Mouse (Mus musculus): ENCODE measurements around the gene Racgap1. TPM values are rescaled to one million over a fixed set of nuclear protein-coding genes. Genes with fewer than 3 reads are reported as not detected.

Gene Racgap1
- total RNA-seq (2017), result 6.6 and 8.5 TPM in 2 replicates

DNA sequence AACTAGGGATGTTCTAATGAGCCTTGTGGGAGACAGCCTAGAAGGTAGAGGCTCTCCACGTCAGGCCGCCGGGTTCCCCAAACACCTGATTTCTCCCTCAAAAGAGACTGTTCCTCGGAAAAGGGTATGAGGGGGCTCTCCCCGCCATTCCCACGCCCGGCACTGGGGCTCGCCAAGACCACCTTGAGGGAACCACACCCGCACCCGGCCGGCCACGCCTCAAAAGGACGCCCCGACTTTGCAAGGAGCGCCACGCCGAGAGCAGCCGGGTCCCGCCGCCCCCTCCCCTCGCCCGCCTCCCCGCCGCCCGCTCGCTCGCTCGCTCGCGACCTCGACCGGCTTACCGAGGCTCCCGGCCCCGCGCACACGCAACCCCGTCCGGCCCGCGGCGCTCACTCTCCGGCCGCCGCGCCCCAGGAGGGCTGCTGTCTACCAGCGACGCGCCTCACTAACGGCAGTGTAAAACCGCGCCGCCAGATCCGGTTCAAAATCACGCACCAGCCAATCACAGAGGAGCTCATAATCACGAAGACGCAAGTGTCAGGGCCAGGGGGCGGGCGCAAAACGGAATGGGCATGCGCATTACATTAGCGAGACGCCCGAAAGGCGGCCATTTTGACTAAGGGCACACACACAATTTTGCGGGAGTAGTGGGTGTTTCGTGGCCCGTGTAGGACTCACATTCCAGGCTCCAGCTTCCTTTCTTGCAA lies at the start of gene Racgap1:
Gene Racgap1, minus strand, starts transcription at position 494 of the 710 bp plus-strand sequence.
- peak; percentile 98 for ATAC-seq (ENCODE audit: extremely low read depth, insufficient number of reproducible peaks, low FRiP score, poor library complexity, severe bottlenecking)

DNA sequence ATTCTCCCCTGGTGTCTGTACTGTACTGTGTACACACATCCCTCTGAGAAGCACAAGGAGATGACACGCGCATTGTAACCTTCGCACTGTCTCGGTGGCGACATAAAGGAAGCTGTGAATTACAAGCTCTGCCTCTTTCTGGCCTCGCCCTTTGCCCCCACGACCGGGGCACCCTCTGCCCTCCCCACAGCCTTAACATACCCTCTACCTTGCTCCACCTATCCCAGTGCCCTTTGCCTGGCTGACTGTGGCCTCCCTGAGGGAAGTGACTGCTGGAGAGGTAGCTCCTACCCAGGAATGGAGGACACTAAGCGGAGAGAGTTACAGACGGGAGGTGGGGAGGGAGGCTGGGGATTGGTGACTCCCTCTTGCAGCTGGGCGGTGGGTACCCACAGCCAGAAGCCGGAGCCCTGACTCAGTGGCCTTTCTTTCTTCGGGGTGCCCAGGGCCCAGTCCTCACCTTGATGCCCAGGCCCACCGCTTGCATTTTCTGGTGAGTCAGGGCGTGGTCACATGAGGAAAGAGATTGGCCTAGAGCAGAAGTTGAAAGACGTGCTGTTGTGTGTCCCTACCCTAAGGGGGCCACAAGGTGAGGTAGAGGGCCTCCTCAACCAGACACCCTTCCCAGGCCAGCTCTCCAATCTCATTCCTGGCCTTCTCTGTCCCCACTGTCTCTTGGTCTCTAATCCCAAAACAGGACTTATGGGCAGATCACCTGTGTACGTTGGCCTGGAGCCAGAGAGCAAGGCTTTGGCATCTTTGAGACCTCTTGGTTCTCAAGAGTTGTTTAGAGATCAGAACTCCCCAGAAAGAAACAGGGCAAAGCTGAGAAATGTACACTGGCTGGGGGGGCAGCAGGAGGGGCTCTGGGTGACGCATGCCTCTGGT lies 49.0 kb upstream of the Racgap1 start:
- no peak for ATAC-seq (ENCODE audit: extremely low read depth, insufficient number of reproducible peaks, low FRiP score, poor library complexity, severe bottlenecking)

DNA sequence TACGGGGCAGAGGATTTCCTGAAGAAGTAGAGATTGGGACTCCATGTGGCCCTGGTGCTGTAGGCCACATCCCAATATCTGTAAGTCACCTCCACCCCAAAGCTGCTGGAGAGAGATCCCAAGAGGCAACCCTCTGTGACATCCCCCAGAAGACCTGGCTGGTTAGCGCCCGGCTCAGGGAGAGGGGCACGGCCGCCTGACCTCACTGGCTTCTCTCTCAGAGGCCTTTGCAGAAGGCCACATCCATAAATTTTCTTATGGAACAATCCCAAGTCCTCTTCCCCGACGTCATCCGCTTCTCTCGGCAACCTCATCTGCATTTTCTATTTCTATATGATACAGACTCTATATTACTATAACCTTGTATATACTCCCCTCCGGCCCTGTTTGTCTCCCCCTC lies 48.3 kb upstream of the Racgap1 start:
- ATAC-seq (ENCODE audit: extremely low read depth, insufficient number of reproducible peaks, low FRiP score, poor library complexity, severe bottlenecking), result no peak

- no peak for ATAC-seq (ENCODE audit: extremely low read depth, insufficient number of reproducible peaks, low FRiP score, poor library complexity, severe bottlenecking)
Observed at GRCm38 (mm10) chr15:99698533-99699085, 47.2 kb upstream of the Racgap1 start.

DNA sequence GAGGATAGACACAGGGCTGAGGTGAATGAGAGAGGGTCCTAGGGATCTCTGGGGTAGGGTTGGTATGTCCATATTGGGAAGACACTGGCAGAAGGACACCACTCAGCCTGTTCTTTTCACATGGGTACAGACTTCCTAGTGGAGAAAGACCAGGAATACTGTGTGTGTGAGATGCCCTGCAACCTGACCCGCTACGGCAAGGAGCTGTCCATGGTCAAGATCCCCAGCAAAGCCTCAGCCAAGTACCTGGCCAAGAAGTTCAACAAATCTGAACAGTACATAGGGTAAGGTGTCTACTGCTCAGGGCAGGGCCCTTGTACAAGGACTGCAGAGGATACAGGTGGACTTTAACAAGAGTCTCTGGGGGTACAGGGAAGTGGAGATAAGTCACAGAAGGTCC lies 45.9 kb upstream of the Racgap1 start:
- no peak for ATAC-seq (ENCODE audit: extremely low read depth, insufficient number of reproducible peaks, low FRiP score, poor library complexity, severe bottlenecking)

GRCm38 (mm10) chr15:99691976-99692375 lies 40.5 kb upstream of the Racgap1 start:
- ATAC-seq (ENCODE audit: extremely low read depth, insufficient number of reproducible peaks, low FRiP score, poor library complexity, severe bottlenecking), result no peak

GRCm38 (mm10) chr15:99690924-99691323 lies 39.5 kb upstream of the Racgap1 start:
- ATAC-seq (ENCODE audit: extremely low read depth, insufficient number of reproducible peaks, low FRiP score, poor library complexity, severe bottlenecking), result no peak

- ATAC-seq (ENCODE audit: extremely low read depth, insufficient number of reproducible peaks, low FRiP score, poor library complexity, severe bottlenecking), result peak; percentile 73
Observed at GRCm38 (mm10) chr15:99688712-99689111, 37.3 kb upstream of the Racgap1 start.

- no peak for ATAC-seq (ENCODE audit: extremely low read depth, insufficient number of reproducible peaks, low FRiP score, poor library complexity, severe bottlenecking)
Observed at GRCm38 (mm10) chr15:99684156-99684555, 32.7 kb upstream of the Racgap1 start.

- ATAC-seq (ENCODE audit: extremely low read depth, insufficient number of reproducible peaks, low FRiP score, poor library complexity, severe bottlenecking), result no peak
Observed at GRCm38 (mm10) chr15:99682880-99683279, 31.4 kb upstream of the Racgap1 start.

DNA sequence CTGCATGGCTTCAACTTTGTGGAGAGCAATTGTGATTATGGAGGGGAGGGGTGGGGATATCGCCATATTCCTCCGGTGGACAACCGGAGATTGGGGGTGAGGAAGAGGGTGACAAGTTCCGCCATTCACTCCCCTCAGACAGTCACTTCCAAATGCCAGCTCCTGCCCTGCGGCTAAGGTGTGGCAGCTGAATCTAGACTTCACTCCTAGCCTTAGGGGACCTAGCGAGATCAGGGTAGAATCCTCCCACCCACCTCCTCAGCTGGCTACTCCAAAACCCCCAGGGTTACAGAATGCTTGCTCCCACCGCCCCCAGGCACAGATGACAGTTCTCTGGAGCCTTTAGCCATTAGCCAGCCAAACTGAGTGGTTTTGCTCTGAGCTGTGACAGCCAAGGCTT lies 27.6 kb upstream of the Racgap1 start:
- ATAC-seq (ENCODE audit: extremely low read depth, insufficient number of reproducible peaks, low FRiP score, poor library complexity, severe bottlenecking), result no peak

GRCm38 (mm10) chr15:99678063-99678800 lies 26.8 kb upstream of the Racgap1 start:
- ATAC-seq (ENCODE audit: extremely low read depth, insufficient number of reproducible peaks, low FRiP score, poor library complexity, severe bottlenecking), result no peak

DNA sequence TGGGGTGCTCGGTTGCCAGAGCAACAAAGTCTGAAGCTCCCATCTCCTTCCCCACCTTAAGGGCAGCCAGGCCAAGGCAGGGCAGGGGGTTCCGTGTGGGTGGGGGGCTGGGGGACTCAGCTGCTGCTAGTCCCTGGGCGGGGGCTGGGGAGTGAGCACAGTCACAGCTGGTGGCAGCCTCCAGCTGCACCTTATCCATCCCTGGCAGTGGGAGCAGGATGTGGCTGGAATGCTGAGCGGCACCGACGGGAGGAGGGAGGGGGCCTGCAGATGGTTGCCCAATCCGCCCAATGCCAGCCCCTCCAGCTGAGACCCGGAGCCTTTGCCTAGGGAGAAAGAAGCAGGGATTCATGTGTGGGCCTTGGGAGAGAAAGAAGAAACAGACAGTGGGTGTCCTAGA lies 25.6 kb upstream of the Racgap1 start:
- no peak for ATAC-seq (ENCODE audit: extremely low read depth, insufficient number of reproducible peaks, low FRiP score, poor library complexity, severe bottlenecking)

- no peak for ATAC-seq (ENCODE audit: extremely low read depth, insufficient number of reproducible peaks, low FRiP score, poor library complexity, severe bottlenecking)
Observed at GRCm38 (mm10) chr15:99674866-99675265, 23.4 kb upstream of the Racgap1 start.

DNA sequence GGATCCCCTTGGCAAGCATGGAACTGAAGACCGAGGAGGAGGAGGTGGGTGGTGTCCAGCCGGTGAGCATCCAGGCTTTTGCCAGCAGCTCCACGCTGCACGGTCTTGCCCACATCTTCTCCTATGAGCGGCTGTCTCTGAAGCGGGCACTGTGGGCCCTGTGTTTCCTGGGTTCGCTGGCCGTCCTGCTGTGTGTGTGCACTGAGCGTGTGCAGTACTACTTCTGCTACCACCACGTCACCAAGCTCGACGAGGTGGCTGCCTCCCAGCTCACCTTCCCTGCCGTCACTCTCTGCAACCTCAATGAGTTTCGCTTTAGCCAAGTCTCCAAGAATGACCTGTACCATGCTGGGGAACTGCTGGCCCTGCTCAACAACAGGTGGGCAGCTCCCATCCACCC lies 20.3 kb upstream of the Racgap1 start:
- no peak for ATAC-seq (ENCODE audit: extremely low read depth, insufficient number of reproducible peaks, low FRiP score, poor library complexity, severe bottlenecking)

DNA sequence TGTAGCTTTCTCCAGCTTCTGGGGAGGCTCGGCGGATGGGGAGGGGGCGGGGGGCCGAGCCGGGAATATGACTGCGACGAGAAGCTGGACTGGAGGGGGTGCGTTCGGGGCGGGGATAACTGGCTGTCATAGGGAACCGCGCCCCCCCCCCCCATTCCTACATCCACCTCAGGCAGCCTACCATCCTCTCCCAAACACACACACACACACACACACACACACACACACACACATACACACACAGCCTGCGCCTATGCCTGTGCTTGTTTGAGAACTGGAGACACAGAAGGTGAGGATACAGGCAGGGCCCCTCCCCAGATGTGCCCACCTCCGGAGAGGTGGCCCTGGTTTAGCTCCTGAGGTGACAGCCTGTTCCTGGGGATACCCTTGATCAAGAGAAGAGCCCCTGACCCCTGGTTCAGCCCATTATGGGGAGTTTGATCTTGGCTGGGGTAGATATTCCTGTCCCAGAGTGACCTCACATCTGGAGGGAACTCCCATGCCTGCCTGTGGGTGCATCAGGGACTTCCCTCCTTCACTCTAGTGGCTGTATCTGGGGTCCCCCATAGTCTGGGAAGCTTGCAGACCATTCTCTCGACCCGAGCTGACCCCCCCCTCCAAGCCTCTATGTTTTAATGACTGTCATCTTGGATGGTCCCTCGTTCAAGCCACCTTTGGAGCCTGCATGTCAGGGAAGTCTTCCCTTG lies 19.7 kb upstream of the Racgap1 start:
- ATAC-seq (ENCODE audit: extremely low read depth, insufficient number of reproducible peaks, low FRiP score, poor library complexity, severe bottlenecking), result no peak

DNA sequence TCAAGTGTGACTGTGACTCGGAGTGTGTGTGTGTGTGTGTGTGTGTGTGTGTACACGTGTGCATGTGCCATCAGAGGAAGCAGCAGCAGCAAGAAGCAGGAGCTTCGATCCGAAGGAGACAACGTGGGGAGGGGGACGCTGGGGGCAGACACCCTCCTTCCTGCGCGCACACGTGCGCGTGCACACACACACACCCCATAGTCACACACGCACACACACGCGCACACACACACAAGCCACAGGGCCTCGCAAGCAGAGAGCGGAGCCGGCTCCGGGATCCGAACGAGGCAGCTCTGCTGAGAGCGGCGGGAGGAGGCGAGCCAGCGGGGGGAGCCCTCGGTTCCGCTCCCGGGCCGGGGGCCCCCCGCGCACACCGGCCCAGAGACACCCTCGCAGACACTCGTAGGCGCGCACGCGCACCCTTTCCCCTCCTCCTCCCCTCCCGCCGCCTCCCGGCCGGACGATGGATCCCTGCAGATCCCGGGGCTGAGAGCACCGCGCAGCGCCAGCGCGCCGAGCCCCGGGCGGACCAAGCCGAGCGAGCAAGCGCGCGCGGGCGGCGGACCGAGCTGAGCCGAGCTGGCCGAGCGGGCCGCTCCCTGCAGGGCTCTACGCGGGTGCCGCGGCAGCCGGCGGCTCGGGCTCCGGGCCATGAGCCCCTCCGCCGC lies 18.8 kb upstream of the Racgap1 start, which contains the start of gene Asic1:
Gene Asic1, plus strand, starts transcription at position 215 of the 668 bp plus-strand sequence.
- ATAC-seq (ENCODE audit: extremely low read depth, insufficient number of reproducible peaks, low FRiP score, poor library complexity, severe bottlenecking), result no peak

DNA sequence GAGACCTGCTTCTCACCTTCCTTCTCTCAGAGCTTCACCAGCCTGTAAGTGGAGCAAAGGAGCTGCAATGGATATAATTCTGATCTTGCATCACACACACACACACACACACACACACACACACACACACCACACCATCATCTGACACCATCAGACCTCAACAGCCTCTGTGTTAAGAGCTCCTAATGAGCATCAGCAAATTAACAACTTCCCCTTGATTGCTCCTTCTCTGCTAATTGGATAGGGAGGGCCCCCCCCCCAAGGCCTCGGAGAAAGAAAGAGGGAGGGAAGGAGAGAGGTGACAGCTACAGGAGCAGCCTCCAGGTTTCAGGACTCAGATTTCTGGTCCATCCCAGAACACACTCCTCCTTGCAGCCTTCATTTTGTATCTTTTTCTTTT lies 17.9 kb upstream of the Racgap1 start:
- ATAC-seq (ENCODE audit: extremely low read depth, insufficient number of reproducible peaks, low FRiP score, poor library complexity, severe bottlenecking), result no peak

All from neutrophil, adult 5-6 weeks (primary cell).